Mouse (Mus musculus) neural tube, embryonic 11.5 days (tissue): Measurements from ENCODE around the gene Sphk2. TPM values are rescaled to one million over a fixed set of nuclear protein-coding genes. Genes with fewer than 3 reads are reported as not detected.

Experiments used
- ATAC-seq: fragments of 200-750 bp; cut with Nextera tagmentation; 2 replicates; pipeline ENCODE4 v1.8.0; 2017; ENCODE audit warnings: moderate number of reproducible peaks, mild to moderate bottlenecking, moderate TSS enrichment, moderate library complexity; ENCODE audit not compliant: insufficient read depth, low FRiP score, low TSS enrichment
- DNase-seq: peaks from one replicate; pipeline ENCODE4 v3.0.0-alpha.2; 2015; ENCODE audit warnings: low spot score
- H3K27ac ChIP-seq: fragments of 300-500 bp; sonication (generic); 2 replicates; pipeline ENCODE4 v1.5.1; 2014; ENCODE audit warnings: low read depth, mild to moderate bottlenecking, low read length
- H3K27me3 ChIP-seq: fragments of 300-500 bp; sonication (generic); 2 replicates; pipeline ENCODE4 v1.6.1; 2014; ENCODE audit warnings: mild to moderate bottlenecking, low read length, mixed read lengths; ENCODE audit not compliant: control insufficient read depth, insufficient read depth
- H3K36me3 ChIP-seq: fragments of 300-500 bp; sonication (generic); 2 replicates; pipeline ENCODE4 v1.6.1; 2014; ENCODE audit warnings: mild to moderate bottlenecking, low read length, moderate library complexity, mixed read lengths; ENCODE audit not compliant: control insufficient read depth, insufficient read depth
- H3K4me1 ChIP-seq: fragments of 300-500 bp; sonication (generic); 2 replicates; pipeline ENCODE4 v1.6.1; 2014; ENCODE audit warnings: low read length, mixed read lengths; ENCODE audit not compliant: control insufficient read depth, insufficient read depth
- H3K4me2 ChIP-seq: fragments of 300-500 bp; sonication (generic); 2 replicates; pipeline ENCODE4 v1.6.1; 2014; ENCODE audit warnings: low read depth, mild to moderate bottlenecking, moderate library complexity
- H3K4me3 ChIP-seq: fragments of 300-500 bp; sonication (generic); 2 replicates; pipeline ENCODE4 v1.5.1; 2014; ENCODE audit warnings: low read depth, low read length
- H3K9ac ChIP-seq: fragments of 300-500 bp; sonication (generic); 2 replicates; pipeline ENCODE4 v1.6.1; 2014; ENCODE audit warnings: mild to moderate bottlenecking, low read length
- H3K9me3 ChIP-seq: fragments of 300-500 bp; sonication (generic); 2 replicates; pipeline ENCODE4 v1.6.1; 2016; ENCODE audit warnings: low read length; ENCODE audit not compliant: control insufficient read depth
- WGBS: fragments of 180-500 bp; shearing (Covaris S2); extraction: QIAGEN DNeasy Blood & Tissue Kit; methylation state at CpG from one replicate; pipeline ENCODE4 v1.1.7; 2014; 5-methylcytosine and 5-hydroxymethylcytosine counted together
- polyA plus RNA-seq: library from polyadenylated mRNA; unstranded; fragments of >200 nt; fragmentation: Nextera tagmentation; extraction: Ambion mirVana; gene quantifications from 2 replicates; pipeline ENCODE4 v1.2.1, GENCODE M21; 2014

Gene Sphk2
- polyA plus RNA-seq, 1 experiment from 2014 or later, result 23.7 TPM

GRCm38 (mm10) chr7:45715741-45716459, 1.9 kb downstream of the Sphk2 start:
- ATAC-seq (no peak), DNase-seq (no peak)
- H3K27ac ChIP-seq, result 0 out of 2 replicates have a peak overlapping the region, but pooled peaks have one; percentile 35
- H3K9me3 ChIP-seq, result no peaks in the 10 kb centered on the region
- 87% methylated on average over 19 of the region's 19 CpGs for WGBS
- no peak overlapping the region for H3K9ac ChIP-seq
- H3K4me3 ChIP-seq, result 0 out of 2 replicates have a peak overlapping the region, but pooled peaks have one; percentile 16
- H3K36me3 ChIP-seq, result peaks cover 18% of the 10 kb centered on the region
- peaks cover 33% of the 10 kb centered on the region for H3K4me1 ChIP-seq
- peak overlapping the region; percentile 93 for H3K4me2 ChIP-seq
- H3K27me3 ChIP-seq, result no peaks in the 10 kb centered on the region

DNA sequence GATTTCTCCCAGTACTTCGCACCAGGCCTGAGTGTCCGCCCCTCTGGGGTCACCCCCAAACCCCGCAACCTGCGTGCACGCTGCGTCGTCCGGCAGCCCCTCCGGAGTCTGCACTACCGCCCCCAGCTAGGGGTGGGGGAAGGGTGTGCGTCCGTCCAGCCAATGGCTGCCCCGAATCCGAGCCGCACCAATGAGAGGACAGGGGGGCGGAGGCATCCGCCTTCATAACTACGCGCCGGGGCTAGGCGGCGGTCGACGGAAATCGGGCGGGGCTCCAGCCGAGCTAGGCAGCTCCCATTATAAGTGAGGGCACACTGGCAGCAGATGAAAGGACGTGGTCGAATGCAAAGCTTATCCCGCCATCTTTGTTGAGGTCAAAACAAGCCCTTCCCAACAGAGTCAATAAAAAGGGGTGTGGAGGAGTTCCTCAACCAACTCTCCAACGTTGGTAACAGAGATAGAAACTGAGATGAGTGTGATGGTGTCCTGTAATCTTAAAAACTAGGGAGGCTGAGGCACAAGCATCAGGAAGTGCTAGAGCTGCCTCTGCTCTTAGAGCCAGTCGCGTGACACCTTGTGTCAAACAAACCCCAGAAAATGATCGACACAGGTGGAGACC, 2.6 kb downstream of the Sphk2 start, which contains the start of gene Rpl18:
TSS of gene Rpl18 (plus strand) at position 368 of the 619 bp plus-strand sequence.
- 8% methylated on average over 34 of the region's 34 CpGs for WGBS
- Histone ChIP-seq H3K4me1 (peaks cover 33% of the 10 kb centered on the region), H3K4me2 (peak within 1 kb of the TSS; percentile 93), H3K9ac (peak within 1 kb of the TSS; percentile 64), H3K4me3 (peak within 1 kb of the TSS; percentile 72), H3K27me3 (no peaks in the 10 kb centered on the region), H3K27ac (0 out of 2 replicates have a peak within 1 kb of the TSS, but pooled peaks have one; percentile 35), H3K9me3 (no peaks in the 10 kb centered on the region), H3K36me3 (peaks cover 18% of the 10 kb centered on the region)
- peak; percentile 98 for DNase-seq
- ATAC-seq, result peak; percentile 92

DNA sequence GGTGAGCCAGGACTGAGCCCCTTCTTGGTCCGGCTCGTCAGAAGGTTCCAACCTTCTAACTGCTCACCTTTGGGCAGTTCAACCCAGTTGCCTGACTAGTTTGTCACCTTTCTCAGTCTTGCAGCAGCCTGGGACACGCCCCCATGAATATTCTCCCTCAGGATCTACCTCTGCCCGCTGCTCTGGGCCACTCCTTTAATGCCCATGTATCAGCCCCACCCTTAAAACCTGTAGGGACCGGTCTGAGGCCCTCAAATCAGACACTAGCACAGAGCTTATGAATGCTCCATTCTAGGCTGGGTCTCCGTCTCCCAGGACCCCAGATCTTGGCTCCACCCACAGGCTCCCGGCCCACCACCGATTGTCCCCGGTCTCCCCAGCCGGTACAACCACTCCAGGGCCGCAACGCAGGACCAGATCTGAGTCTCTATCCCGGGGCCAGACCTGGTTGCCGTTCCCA, 3.1 kb downstream of the Sphk2 start:
- Histone ChIP-seq H3K27me3 (no peaks in the 10 kb centered on the region), H3K4me3 (peak overlapping the region; percentile 72), H3K4me2 (peak overlapping the region; percentile 93), H3K9ac (peak overlapping the region; percentile 64), H3K27ac (no peak overlapping the region), H3K36me3 (peaks cover 14% of the 10 kb centered on the region), H3K9me3 (no peaks in the 10 kb centered on the region), H3K4me1 (peaks cover 34% of the 10 kb centered on the region)
- ATAC-seq, result peak; percentile 46
- DNase-seq, result no peak
- WGBS, result 13% methylated on average over 14 of the region's 14 CpGs

- Histone ChIP-seq H3K9me3 (no peaks in the 10 kb centered on the region), H3K9ac (no peak overlapping the region), H3K4me1 (peaks cover 37% of the 10 kb centered on the region), H3K36me3 (peaks cover 10% of the 10 kb centered on the region), H3K27me3 (no peaks in the 10 kb centered on the region), H3K4me3 (peak overlapping the region; percentile 72; the same call in 1 of the 2 replicates), H3K4me2 (peak overlapping the region; percentile 93), H3K27ac (no peak overlapping the region)
- 87% methylated on average over 6 of the region's 6 CpGs for WGBS
- ATAC-seq, result no peak
- no peak for DNase-seq
These were observed 3.8 kb downstream of the Sphk2 start for GRCm38 (mm10) chr7:45713881-45714520.

- Histone ChIP-seq H3K27ac (no peak overlapping the region), H3K36me3 (peaks cover 10% of the 10 kb centered on the region), H3K27me3 (no peaks in the 10 kb centered on the region), H3K9me3 (no peaks in the 10 kb centered on the region), H3K4me1 (peaks cover 39% of the 10 kb centered on the region), H3K4me2 (no peak overlapping the region), H3K4me3 (no peak overlapping the region), H3K9ac (no peak overlapping the region)
- no peak for DNase-seq
- ATAC-seq, result no peak
- 91% methylated on average over 16 of the region's 16 CpGs for WGBS
These were observed 4.4 kb downstream of the Sphk2 start for GRCm38 (mm10) chr7:45713396-45713795.

DNA sequence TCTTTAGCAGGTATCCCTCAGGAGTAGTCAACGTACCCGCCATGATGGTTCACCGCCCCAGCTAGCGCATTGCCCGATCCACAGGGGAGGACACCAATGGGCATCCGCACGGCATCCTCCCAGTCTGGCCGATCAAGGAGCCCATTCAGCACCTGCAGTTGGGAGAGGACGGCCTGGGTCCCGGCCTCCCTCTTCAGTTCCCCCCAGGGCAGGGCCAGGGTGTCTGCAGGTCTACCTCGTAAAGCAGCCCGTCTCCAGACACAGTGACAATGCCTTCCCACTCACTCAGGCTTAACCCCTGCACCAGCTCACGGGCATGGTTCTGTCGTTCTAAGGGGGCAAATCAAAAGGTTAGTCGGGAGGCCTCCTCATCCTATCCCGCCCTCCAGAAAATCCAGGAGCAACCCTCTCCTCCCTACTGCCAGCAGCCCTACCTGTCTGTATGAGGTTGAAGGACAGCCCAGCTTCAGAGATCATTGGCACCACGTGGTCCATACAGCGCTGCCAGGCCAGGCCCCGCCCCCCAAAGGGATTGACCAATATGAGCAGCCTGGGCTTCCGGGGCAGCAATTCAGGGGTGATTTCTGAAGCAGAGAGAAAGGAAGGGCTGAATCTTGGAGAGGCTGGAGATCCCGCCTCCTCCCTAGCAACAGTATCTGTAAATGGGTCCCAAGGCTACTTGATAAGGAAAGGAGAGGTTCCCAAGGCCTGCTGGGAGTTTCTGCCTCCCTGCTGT, 5.6 kb downstream of the Sphk2 start:
- 90% methylated on average over 21 of the region's 21 CpGs for WGBS
- Histone ChIP-seq H3K4me3 (no peak overlapping the region), H3K9me3 (no peaks in the 10 kb centered on the region), H3K9ac (no peak overlapping the region), H3K4me2 (no peak overlapping the region), H3K27ac (no peak overlapping the region), H3K36me3 (peaks cover 10% of the 10 kb centered on the region), H3K4me1 (peaks cover 50% of the 10 kb centered on the region), H3K27me3 (no peaks in the 10 kb centered on the region)
- ATAC-seq (no peak), DNase-seq (no peak)

- 89% methylated on average over 22 of the region's 24 CpGs for WGBS
- no peak for ATAC-seq
- no peak overlapping the region for H3K4me3 ChIP-seq
These were observed 6.3 kb downstream of the Sphk2 start for GRCm38 (mm10) chr7:45711316-45712021.

More at GRCm38 (mm10) chr7:45711316-45712021, 6.3 kb downstream of the Sphk2 start:
- H3K27ac ChIP-seq, result no peak overlapping the region
- H3K4me1 ChIP-seq, result peaks cover 50% of the 10 kb centered on the region
- no peaks in the 10 kb centered on the region for H3K9me3 ChIP-seq
- no peak overlapping the region for H3K4me2 ChIP-seq
- H3K27me3 ChIP-seq, result no peaks in the 10 kb centered on the region
- no peak for DNase-seq
- no peak overlapping the region for H3K9ac ChIP-seq
- H3K36me3 ChIP-seq, result peaks cover 10% of the 10 kb centered on the region
